Mouse (Mus musculus): ENCODE measurements around the gene Macrod1. TPM values are rescaled to one million over a fixed set of nuclear protein-coding genes. Genes with fewer than 3 reads are reported as not detected.

Gene Macrod1
- polyA plus RNA-seq, 1 experiment, result 7.6 TPM

GRCm38 (mm10) chr19:7067344-7068050 is 10.9 kb downstream of the Macrod1 start:
- Histone ChIP-seq H3K9me3 (replicated peaks; ENCODE audit: control insufficient read depth, insufficient read depth, low read length, poor library complexity, severe bottlenecking) (no peaks in the 10 kb centered on the region), H3K36me3 (ENCODE audit: control insufficient read depth, insufficient read depth, low read length, poor library complexity, severe bottlenecking) (no peaks in the 10 kb centered on the region), H3K9ac (ENCODE audit: low read depth, poor library complexity, severe bottlenecking) (no peak overlapping the region), H3K4me3 (ENCODE audit: low read depth, low read length) (no peak overlapping the region), H3K27me3 (ENCODE audit: control insufficient read depth, insufficient read depth, low read length, poor library complexity, severe bottlenecking) (no peaks in the 10 kb centered on the region), H3K4me1 (ENCODE audit: control insufficient read depth, insufficient read depth, low read length) (no peaks in the 10 kb centered on the region), H3K27ac (ENCODE audit: insufficient read depth, low read length) (no peak overlapping the region)
- no peak for TF ChIP-seq POLR2A (IDR thresholded peaks at IDR 0.05; ENCODE audit: insufficient read depth, low read length)
- no peak for TF ChIP-seq CTCF (IDR thresholded peaks at IDR 0.05; ENCODE audit: low read depth, low read length)
- TF ChIP-seq EP300 (IDR thresholded peaks at IDR 0.05; ENCODE audit: insufficient read depth, low read depth, low read length), result no peak

- H3K27me3 ChIP-seq (ENCODE audit: control insufficient read depth, insufficient read depth, low read length, poor library complexity, severe bottlenecking), result no peaks in the 10 kb centered on the region
- no peaks in the 10 kb centered on the region for H3K9me3 ChIP-seq (replicated peaks; ENCODE audit: control insufficient read depth, insufficient read depth, low read length, poor library complexity, severe bottlenecking)
- peak; percentile 84 for TF ChIP-seq CTCF (IDR thresholded peaks at IDR 0.05; ENCODE audit: low read depth, low read length)
- no peak for TF ChIP-seq POLR2A (IDR thresholded peaks at IDR 0.05; ENCODE audit: insufficient read depth, low read length)
- H3K4me1 ChIP-seq (ENCODE audit: control insufficient read depth, insufficient read depth, low read length), result no peaks in the 10 kb centered on the region
- no peaks in the 10 kb centered on the region for H3K36me3 ChIP-seq (ENCODE audit: control insufficient read depth, insufficient read depth, low read length, poor library complexity, severe bottlenecking)
- H3K9ac ChIP-seq (ENCODE audit: low read depth, poor library complexity, severe bottlenecking), result no peak overlapping the region
- no peak overlapping the region for H3K27ac ChIP-seq (ENCODE audit: insufficient read depth, low read length)
- H3K4me3 ChIP-seq (ENCODE audit: low read depth, low read length), result no peak overlapping the region
Observed at GRCm38 (mm10) chr19:7068136-7068535, 11.5 kb downstream of the Macrod1 start.

- H3K27me3 ChIP-seq (ENCODE audit: control insufficient read depth, insufficient read depth, low read length, poor library complexity, severe bottlenecking), result no peaks in the 10 kb centered on the region
- no peaks in the 10 kb centered on the region for H3K4me1 ChIP-seq (ENCODE audit: control insufficient read depth, insufficient read depth, low read length)
- no peak overlapping the region for H3K4me3 ChIP-seq (ENCODE audit: low read depth, low read length)
- no peaks in the 10 kb centered on the region for H3K36me3 ChIP-seq (ENCODE audit: control insufficient read depth, insufficient read depth, low read length, poor library complexity, severe bottlenecking)
- H3K9ac ChIP-seq (ENCODE audit: low read depth, poor library complexity, severe bottlenecking), result no peak overlapping the region
- TF ChIP-seq POLR2A (IDR thresholded peaks at IDR 0.05; ENCODE audit: insufficient read depth, low read length) (no peak), EP300 (IDR thresholded peaks at IDR 0.05; ENCODE audit: insufficient read depth, low read depth, low read length) (no peak), CTCF (IDR thresholded peaks at IDR 0.05; ENCODE audit: low read depth, low read length) (no peak)
- H3K27ac ChIP-seq (ENCODE audit: insufficient read depth, low read length), result no peak overlapping the region
- H3K9me3 ChIP-seq (replicated peaks; ENCODE audit: control insufficient read depth, insufficient read depth, low read length, poor library complexity, severe bottlenecking), result no peaks in the 10 kb centered on the region
Observed at GRCm38 (mm10) chr19:7068661-7069531, 12.3 kb downstream of the Macrod1 start.

- Histone ChIP-seq H3K9me3 (replicated peaks; ENCODE audit: control insufficient read depth, insufficient read depth, low read length, poor library complexity, severe bottlenecking) (no peaks in the 10 kb centered on the region), H3K36me3 (ENCODE audit: control insufficient read depth, insufficient read depth, low read length, poor library complexity, severe bottlenecking) (no peaks in the 10 kb centered on the region), H3K27me3 (ENCODE audit: control insufficient read depth, insufficient read depth, low read length, poor library complexity, severe bottlenecking) (no peaks in the 10 kb centered on the region), H3K27ac (ENCODE audit: insufficient read depth, low read length) (no peak overlapping the region), H3K4me1 (ENCODE audit: control insufficient read depth, insufficient read depth, low read length) (no peaks in the 10 kb centered on the region), H3K9ac (ENCODE audit: low read depth, poor library complexity, severe bottlenecking) (no peak overlapping the region), H3K4me3 (ENCODE audit: low read depth, low read length) (no peak overlapping the region)
- TF ChIP-seq POLR2A (IDR thresholded peaks at IDR 0.05; ENCODE audit: insufficient read depth, low read length), result no peak
- TF ChIP-seq CTCF (IDR thresholded peaks at IDR 0.05; ENCODE audit: low read depth, low read length), result no peak
Observed at GRCm38 (mm10) chr19:7069781-7070763, 13.5 kb downstream of the Macrod1 start.

GRCm38 (mm10) chr19:7070775-7071174 is 14.2 kb downstream of the Macrod1 start:
- Histone ChIP-seq H3K9ac (ENCODE audit: low read depth, poor library complexity, severe bottlenecking) (no peak overlapping the region), H3K27ac (ENCODE audit: insufficient read depth, low read length) (no peak overlapping the region), H3K4me1 (ENCODE audit: control insufficient read depth, insufficient read depth, low read length) (no peaks in the 10 kb centered on the region), H3K9me3 (replicated peaks; ENCODE audit: control insufficient read depth, insufficient read depth, low read length, poor library complexity, severe bottlenecking) (no peaks in the 10 kb centered on the region), H3K4me3 (ENCODE audit: low read depth, low read length) (no peak overlapping the region), H3K27me3 (ENCODE audit: control insufficient read depth, insufficient read depth, low read length, poor library complexity, severe bottlenecking) (no peaks in the 10 kb centered on the region), H3K36me3 (ENCODE audit: control insufficient read depth, insufficient read depth, low read length, poor library complexity, severe bottlenecking) (no peaks in the 10 kb centered on the region)
- TF ChIP-seq CTCF (IDR thresholded peaks at IDR 0.05; ENCODE audit: low read depth, low read length), result no peak
- TF ChIP-seq EP300 (IDR thresholded peaks at IDR 0.05; ENCODE audit: insufficient read depth, low read depth, low read length), result no peak
- no peak for TF ChIP-seq POLR2A (IDR thresholded peaks at IDR 0.05; ENCODE audit: insufficient read depth, low read length)
